Mouse (Mus musculus) CH12.LX (cell line): ENCODE measurements at regions not wholly inside any gene's neighbourhood (a gene's known extent, or its start where the extent isn't known, plus 50 kb on each side); places are given as distances from the start of the nearest gene placed in this dataset.
"Not testable (repeated sequence)": the region's sequence is repeated elsewhere in the genome, so short reads cannot be mapped to it uniquely, and the experiment has no call there.

ENCODE experiments used
- CTCF ChIP-seq, 2 experiments: IDR thresholded peaks in 1 of 2; conservative IDR thresholded peaks in 1 of 2; 2 replicates each; pipeline ENCODE4 v1.5.1; 2011 to 2012; ENCODE audit warnings: low read depth in 2 of 2, low read length in 2 of 2, improper control_type of control experiment in 1 of 2, inconsistent platforms in 1 of 2, mild to moderate bottlenecking in 1 of 2, moderate library complexity in 1 of 2
- E2F4 ChIP-seq: IDR thresholded peaks from 2 replicates; pipeline ENCODE4 v1.6.1; 2011; ENCODE audit warnings: low read depth, low read length, improper control_type of control experiment; ENCODE audit not compliant: insufficient replicate concordance
- ETS1 ChIP-seq: conservative IDR thresholded peaks from 2 replicates; pipeline ENCODE4 v1.6.1; 2012; ENCODE audit warnings: low read depth, mild to moderate bottlenecking, inconsistent platforms, low read length, improper control_type of control experiment, moderate library complexity
- MAX ChIP-seq: IDR thresholded peaks from 2 replicates; pipeline ENCODE4 v1.6.1; 2011; ENCODE audit warnings: low read length, improper control_type of control experiment
- MEF2A ChIP-seq: IDR thresholded peaks from 2 replicates; pipeline ENCODE4 v1.6.1; 2014; ENCODE audit warnings: low read depth, mild to moderate bottlenecking, inconsistent platforms, low read length, improper control_type of control experiment, borderline replicate concordance
- MYC ChIP-seq: IDR thresholded peaks from 2 replicates; pipeline ENCODE4 v1.6.1; 2011; ENCODE audit warnings: low read depth, mild to moderate bottlenecking, improper control_type of control experiment, low read length
- POLR2A ChIP-seq: IDR thresholded peaks from 2 replicates; pipeline ENCODE4 v1.6.1; 2011; ENCODE audit warnings: low read depth, mild to moderate bottlenecking, improper control_type of control experiment, low read length
- POLR2AphosphoS2 ChIP-seq: IDR thresholded peaks from 2 replicates; pipeline ENCODE4 v1.6.1; 2011; ENCODE audit warnings: low read depth, low read length, improper control_type of control experiment
- RCOR1 ChIP-seq: conservative IDR thresholded peaks from 2 replicates; pipeline ENCODE4 v1.6.1; 2012; ENCODE audit warnings: low read depth, mild to moderate bottlenecking, inconsistent platforms, low read length, improper control_type of control experiment
- ZMIZ1 ChIP-seq: IDR thresholded peaks from 2 replicates; pipeline ENCODE4 v1.6.1; 2012; ENCODE audit warnings: low read depth, mild to moderate bottlenecking, inconsistent platforms, low read length, improper control_type of control experiment

- TF ChIP-seq MYC; ZMIZ1; POLR2A; MEF2A; E2F4; RCOR1; CTCF (conservative IDR thresholded peaks at IDR 0.05 in 1 of 2, IDR thresholded peaks at IDR 0.05 in 1 of 2; ENCODE audit: low read depth in 2 of 2, low read length in 2 of 2); POLR2AphosphoS2; ETS1; MAX: not testable (repeated sequence)
These were observed 277.5 kb upstream of the Ghitm start for GRCm38 (mm10) chr14:37412583-37412982.
